Mouse (Mus musculus) c-Kit-positive CD71-positive TER-119-positive erythroid progenitor cells, embryonic 14.5 days (primary cell): ENCODE data around the gene Fgfr2.

Experiments used
- DNase-seq: peaks from one replicate; pipeline ENCODE4 v3.0.0-alpha.2; 2013; ENCODE audit warnings: low spot score

Gene Fgfr2

DNA sequence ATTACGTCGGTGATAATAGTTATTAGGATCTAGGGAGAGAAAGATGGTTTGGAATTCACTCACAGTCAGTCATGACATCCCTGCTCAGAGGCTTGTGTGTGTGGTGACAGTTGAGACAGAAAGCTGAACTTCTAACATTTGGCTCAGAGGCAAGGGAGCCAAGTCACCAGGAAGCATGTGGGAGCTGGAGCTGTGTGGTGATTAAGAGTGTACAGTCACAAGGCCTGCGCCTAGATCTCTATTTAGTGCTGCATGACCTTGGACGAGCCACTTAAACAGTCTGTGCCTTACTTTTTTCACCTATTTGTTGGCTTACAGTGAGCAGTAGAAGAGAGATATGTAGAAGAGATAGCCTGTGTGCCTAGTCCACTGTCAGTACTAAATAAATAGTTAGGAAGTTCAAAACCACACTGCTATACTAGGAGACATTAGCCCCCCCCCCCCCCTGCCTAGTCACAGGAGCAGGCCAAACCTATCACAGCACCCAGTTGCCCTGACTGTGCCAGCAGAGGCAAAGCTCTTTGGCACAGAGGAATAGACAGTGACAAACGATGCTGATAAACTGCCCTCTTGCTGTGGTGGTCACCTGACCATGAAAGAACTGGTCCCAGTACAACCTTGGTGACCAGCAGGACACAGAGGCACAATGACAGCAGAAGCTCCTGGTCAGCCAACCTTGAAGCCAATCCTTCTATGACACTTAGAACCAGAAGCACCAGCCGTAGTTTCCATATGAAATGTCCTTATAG, 1052.1 kb downstream of the Fgfr2 start:
- no peak for DNase-seq

DNA sequence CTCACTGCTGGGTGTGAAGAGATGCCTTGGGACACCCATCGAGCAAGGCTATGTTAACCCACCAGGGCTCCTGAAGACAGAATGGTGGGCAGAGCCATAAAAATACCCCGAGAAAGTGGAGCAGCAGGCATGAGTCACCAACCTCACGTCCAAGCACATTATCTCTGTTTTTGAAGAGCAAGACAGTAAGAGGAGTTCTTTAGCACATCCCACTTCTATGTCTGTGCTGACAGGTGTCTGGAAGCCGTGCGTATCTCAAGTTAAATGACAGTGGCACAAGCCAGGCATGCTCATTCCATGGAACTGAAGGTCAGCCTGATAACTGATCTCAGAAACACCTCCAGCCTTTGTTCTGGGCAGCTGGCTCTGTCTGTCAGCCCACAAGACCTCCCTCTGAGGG, 1055.2 kb downstream of the Fgfr2 start:
- no peak for DNase-seq

DNA sequence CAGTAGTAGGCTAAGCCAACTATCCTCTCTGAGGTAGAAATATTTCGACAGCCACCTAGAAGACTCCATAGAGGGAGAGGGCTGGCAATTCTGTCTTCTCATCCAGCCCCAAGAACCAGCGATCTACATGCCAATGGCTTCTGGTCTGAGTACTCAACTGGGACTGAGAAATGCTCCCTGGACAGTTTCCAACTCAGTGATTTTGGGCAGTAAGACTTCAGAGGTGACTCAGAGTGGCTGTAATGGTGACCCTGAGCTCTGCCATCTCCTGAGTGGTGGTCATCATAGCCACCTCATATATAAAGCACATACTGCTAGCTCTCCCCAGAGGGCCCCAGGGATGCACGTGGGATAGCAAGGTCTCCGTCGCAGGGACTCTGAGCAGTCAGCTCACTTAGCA, 1055.6 kb downstream of the Fgfr2 start:
- no peak for DNase-seq

DNA sequence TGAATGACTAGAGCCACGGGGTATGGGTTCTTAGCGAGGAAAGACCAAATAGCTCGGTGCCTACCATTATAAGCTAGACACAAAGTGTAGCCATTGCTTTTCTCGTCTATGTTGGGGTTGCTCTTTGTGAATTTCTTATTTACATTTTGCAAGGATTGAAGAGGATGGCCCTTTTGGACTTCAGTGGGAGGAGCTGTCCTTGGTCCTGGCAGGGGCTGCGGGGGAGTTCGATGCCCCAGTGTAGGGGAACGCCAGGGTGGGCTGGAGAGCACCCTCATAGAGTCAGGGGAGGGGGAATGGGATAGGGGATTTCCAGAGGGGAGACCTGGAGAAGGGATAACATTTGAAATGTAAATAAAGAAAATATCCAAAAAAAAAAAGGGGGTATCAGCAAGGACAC, 1063.0 kb downstream of the Fgfr2 start:
- DNase-seq: no peak

DNA sequence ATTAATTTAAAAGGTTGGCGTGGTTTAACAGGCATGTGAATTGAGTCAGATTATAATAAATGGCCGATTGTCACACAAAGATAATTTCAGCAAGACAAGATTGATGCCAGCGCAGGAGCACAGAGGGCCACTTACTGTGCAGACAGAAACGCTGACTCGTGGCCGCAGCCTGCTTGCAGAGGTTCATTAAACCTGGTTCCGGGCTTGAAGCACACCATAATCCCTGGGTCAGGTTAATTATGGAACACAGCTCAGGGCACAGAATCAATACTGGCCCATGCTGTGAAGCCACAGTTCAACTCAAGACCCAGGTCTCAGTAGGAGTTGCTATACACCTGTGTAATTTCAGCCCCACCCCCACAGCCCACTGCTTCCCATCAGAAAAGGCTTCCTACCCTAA, 1066.6 kb downstream of the Fgfr2 start:
- DNase-seq: no peak

DNA sequence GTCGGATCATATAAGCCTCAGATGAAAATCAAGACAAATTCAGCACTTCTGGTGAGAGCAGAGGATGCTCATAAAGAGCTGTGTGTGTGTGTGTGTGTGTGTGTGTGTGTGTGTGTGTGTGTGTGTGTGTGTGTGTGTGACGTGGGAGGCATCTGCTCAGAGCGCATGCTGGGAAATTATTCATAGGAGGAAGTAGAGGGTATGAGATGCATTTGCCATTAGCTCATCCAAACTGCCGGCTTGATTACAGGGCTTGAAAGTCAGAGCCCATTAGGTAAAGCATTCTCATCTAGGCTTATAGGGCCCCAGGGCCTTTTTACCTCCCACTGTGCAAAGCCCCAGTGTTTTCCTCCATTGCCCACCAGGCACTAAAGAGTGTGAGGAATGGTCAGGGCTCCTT, 1076.5 kb downstream of the Fgfr2 start:
- DNase-seq: no peak

DNA sequence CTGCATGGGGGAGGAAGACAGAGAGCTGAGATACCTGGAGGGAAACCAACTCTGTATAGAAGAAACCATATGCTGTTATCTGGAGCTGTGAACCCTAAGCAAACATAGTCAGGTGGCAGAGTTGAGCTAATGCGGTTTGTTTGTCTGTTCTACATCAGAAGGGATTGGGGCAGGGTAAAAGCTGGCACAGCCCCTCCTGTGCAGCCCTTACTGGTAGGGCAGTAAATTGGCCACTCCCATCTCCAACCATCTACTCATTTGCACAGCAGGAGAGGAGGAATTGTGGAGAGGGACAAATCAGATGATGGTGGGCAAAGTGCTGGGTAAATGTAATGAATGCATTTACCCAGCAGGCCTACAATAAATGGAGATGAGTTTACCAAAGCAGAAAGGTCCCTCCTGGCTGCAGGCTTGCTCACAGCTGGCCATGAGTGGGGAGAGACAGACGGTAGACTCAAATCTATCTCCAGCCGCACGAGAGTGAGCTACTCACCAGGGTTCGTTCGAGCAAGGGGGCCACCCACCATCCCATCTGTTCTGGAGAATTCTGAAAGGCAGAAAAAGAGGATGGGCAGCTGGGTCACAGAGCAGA, 1091.1 kb downstream of the Fgfr2 start:
- DNase-seq: no peak

DNA sequence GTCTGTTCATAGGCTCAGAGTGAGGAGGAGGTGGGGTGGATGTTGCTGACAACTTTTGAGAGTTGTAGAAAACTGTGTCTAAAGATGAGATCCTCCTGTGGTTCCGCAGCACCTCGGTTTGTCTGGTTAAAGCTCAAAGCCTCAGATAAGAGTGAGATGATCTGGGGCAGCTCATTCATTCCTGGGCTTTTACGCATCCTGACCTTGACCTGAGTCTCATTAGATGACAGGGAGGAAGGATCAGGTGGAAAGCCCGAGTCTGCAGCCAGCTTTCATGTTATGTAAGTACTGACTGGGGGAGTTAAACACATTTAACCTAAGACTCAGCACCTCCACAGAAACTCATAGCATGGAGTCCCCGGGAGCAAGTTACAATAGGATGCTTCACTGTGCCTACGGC, 1096.5 kb downstream of the Fgfr2 start:
- no peak for DNase-seq

DNA sequence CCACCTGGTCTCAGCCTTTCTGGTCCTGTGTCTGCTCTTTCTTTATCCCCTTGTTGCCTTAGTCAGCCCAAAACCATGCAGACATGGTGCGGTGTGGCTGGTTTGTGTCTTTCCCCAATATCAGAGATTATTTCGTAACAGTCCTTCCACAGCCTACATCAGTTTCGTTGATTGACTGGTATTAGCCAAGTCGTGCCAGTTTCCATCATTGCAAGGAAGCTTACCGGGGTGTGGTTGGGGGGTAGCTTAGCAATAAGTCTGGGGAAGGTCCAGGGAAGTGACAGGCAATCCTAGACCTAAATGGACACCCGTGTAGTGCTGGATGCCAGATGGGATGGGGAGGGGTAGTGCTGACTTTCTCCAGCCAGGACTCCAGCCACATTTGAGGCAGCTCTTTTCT, 1097.6 kb downstream of the Fgfr2 start:
- no peak for DNase-seq

DNA sequence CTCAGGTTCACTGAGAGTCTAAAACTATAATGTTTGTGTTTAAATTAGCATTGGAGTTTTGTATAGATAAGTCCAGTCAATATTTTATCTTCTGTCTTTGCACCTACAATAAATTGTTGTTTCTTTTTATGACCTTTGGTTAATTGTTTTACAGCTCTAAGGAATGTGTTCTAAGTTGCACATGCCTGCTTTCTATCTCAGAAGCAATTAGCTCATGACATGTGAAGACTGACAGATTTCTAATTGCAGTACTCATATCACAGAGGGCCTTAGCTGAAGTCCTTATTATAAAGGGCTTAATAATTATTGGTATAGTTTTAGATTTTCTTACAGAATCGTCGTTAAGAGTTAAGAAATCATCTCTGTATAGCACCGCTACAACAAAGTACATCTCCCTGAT, 1107.2 kb downstream of the Fgfr2 start:
- no peak for DNase-seq

DNA sequence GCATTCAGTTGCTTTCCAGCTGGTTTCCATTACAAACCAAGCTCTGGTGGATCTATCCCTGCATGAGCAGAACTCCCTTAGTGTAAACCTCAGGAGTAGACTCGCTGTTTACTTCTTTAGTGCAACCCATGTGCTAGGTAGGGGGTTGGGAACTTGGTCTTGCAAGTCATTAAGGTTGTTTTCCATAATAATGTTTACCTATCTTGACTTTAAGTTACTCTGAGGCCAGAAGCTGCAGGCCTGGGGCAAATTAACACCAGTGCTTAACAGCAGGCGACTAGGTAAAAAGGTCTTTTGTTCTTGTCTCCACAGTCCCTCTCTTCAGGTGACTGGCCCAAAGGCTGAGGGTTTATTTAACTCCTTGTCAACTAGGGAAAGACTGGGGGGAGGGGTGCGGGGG, 1108.0 kb downstream of the Fgfr2 start:
- DNase-seq: no peak

DNA sequence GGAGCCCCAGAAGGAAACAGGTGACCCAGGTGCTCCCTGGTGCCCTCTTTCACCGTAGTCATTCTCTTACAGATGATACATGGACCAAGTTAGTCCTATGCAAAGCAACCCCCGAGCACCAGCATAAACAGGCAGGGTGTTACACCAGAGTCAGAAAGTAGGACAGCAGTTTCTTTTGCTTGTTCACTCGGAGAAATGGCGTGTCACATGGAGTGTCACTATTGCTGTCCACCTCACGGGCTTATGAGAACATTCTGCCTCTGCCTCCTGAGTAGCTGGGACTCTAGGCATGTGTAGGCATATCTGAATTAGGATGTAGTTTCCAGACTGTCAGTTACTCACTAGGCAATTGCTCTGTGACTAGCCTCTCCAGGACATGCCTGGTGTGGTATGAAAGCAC, 1109.2 kb downstream of the Fgfr2 start:
- no peak for DNase-seq

DNA sequence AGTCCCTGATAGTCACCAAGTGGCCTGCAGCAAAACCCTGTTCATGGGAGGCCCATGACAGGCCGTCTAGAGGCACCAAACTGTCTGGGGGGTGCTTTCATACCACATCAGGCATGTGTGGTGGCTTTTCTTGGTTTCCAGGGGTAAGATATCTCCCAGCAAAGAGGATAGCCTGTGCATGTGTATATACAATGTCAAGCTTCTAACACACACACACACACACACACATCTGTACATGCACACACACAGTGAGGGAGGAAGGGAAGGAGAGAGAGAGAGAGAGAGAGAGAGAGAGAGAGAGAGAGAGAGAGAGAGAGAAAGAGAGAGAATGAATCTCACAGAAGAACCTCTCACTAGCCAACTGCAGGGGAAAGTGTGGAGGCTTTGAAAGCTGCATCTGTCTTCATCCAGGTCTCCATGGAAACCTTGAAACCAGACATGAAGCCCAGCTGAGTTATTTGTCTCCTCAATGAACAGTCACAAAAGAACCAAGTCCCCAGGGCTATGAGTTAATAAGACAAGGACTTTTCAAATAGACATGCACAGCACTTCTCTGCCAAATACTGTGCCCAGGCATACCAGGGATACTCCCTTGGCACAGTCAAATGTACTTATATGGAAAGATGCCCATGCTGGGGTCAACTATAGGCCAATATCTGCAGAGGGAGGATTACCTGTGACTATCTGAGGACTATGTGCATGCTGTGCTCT, 1110.0 kb downstream of the Fgfr2 start:
- no peak for DNase-seq

DNA sequence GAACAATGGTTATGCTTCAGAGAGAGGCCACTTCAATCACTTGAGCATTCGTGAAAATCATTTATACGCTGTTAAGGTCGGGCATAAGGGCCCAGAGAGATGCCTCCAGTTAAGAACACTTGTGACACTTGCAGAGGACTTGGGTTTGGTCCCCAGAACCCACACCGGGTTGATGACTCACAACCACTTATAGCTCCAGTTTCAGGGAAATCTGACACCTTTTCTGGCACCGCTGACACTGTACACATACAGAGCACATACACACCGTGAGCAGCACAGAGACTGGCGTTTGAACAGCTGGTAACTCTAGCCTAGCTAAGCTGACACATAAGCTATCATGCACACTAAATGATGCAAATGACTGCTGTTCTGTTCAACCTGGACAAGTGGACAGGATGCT, 1114.1 kb downstream of the Fgfr2 start:
- DNase-seq: no peak

DNA sequence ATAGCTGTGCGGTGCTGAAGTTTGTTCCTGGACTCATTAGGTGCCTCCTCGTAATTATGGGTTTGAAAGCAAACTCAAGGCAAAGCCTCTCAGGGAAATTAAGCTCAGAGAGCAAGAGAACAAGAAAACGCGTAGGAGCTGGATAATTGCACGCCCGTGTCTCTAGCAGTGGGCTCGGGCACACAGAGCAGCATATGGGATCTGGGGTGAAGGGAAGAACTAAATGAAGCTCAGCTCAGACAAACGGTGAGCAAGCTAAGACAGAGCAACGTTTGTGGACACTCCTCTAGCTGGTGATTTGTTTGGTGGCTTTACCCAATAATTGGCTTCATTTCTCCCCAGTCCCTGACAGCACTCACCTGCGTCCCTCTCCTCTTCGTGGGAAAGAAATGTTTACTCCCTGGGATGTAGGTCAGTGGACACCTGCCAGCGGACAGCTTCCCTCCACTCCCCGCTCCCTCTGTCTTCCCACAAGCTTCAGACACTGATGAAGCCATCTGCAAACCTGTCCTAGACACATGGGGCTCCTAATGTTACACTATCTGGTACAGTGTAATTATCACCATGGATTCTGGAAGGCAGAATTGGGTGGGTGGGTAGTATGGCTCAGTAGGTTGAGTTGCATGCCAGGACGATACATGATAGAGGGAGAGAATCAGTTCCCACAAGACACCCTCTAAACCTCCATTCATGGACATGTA, 1117.0 kb downstream of the Fgfr2 start:
- DNase-seq: no peak

DNA sequence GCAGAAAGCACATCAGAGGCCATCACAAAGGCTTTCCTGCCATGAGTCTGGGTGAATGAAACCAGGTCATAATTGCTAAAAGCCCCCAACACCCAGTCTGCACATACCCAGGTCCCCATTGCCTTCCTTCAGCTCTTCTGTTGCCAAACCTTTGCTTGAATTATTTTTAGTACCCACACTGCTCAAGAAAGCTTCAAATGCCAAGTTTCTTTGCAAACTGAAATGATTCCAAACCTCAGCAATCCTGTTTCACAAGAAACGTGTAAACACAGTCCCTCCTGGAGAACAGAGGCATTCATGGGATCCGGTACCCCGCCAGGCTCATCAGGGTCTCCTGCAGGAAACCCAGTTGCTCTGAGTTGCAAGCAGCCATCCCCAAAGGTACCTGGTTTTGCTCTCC, 1130.3 kb downstream of the Fgfr2 start:
- DNase-seq: no peak

DNA sequence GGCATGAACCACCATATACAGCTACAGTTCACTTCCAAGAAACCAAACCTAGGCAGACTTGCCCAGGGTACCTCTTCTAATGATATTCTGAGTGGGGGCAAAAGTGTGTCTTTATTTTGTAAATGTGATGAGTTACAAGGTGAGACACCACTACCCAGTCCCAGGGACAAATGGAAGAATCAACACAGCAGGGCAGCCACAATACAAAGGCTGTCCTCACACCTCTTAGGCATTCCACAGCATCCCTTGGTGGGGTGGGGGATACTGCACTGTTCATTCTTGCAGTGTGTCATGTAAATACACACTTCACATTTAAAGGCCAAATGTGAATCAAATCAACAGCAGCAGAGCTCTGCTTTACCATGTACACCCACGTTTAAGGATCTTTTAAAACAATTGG, 1130.9 kb downstream of the Fgfr2 start:
- no peak for DNase-seq

DNA sequence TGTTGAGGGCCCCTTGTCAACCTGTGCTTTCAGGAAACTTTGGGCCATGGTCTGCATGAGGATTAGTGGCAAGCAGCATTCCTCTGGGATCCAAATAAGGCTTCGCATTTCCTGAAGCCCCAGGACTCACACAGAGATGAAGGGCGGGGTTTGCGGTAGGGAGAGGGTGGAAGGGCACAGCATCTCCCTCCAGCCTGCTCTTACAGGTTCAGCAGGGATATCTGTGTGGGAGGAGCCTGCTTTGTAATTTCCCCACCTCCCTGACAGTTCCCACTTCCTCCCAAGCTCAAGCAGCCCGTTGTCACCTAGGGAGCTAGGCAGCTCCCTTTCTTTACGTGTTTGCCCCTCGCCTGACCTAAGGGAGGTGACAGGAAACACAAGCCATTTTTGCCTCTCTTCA, 1134.1 kb downstream of the Fgfr2 start:
- DNase-seq: no peak

DNA sequence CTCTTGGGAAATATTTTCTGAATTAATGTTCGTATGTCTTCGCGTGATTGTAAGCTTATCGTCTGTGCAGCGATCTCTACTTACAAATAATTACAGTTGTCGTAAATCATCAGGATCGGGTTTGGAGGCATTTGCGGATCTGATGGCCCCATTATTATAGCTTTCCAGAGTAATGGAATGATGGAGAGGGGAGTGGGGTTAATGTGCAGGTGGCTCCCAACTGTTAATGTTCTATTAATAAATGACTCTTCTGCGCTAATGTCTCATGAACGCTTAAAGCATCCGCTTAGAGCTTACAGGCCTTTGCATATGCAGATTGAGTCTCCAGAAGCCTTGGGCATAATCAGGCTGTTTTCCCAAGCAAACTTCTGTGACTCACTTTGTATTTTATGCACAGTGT, 1144.5 kb downstream of the Fgfr2 start:
- DNase-seq: no peak

DNA sequence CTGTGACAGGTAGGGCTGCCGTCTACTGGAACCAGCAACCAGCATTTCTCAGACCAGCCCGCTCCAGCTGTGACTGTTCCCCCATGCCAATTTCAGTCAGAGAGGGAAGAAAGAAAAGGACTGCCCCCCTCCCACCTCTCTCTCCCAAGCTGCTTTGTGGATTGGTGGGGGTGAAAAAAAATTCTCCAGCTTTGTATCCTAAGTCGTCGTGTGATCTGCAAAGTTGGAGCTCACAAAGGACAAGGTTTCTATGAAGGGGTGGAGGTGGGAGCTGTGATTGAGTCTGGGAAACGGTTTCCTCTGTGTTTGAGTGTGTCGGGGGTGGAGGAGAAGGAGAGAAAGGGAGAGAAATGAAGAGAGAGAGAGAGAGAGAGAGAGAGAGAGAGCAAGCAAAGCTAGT, 1147.3 kb downstream of the Fgfr2 start:
- no peak for DNase-seq

DNA sequence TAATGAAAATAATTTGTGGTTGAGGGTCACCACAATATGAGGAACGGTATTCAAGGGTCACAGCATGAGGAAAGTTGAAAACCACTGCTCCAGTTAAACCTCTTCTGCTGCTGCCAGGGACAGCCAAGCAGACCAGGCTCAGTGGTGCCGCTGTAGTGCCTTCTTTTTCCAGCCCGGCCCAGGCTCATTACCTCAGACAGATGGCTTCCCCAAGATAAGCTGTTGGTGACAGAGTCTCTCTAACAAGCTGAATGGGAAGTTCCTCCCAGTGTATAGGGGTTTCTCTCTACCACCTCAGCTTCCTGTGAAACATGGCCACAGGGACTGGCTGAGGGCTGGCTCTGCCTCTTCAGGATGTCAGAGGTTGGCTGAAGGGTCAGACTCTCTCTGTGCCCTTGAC, 1152.9 kb downstream of the Fgfr2 start:
- DNase-seq: no peak

DNA sequence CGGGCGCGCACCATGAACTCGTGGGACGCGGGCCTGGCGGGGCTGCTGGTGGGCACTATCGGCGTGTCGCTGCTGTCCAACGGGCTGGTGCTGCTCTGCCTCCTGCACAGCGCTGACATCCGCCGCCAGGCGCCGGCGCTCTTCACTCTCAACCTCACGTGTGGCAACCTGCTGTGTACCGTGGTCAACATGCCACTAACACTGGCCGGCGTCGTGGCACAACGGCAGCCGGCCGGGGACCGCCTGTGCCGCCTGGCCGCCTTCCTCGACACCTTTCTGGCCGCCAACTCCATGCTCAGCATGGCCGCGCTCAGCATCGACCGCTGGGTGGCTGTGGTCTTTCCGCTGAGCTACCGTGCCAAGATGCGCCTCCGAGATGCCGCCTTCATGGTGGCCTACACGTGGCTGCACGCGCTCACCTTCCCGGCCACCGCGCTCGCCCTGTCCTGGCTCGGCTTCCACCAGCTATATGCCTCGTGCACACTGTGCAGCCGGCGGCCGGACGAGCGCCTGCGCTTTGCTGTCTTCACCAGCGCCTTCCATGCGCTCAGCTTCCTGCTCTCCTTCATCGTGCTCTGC, 1156.1 kb downstream of the Fgfr2 start:
- DNase-seq: no peak
